Mouse (Mus musculus) cortical plate, adult 2 months (tissue): ENCODE results near the gene Hacl1.

Experiments
- CTCF ChIP-seq: fragments of 200-500 bp; IDR thresholded peaks from 2 replicates; pipeline ENCODE4 v1.5.1; 2011; ENCODE audit warnings: mild to moderate bottlenecking, control low read depth, low read length; ENCODE audit not compliant: insufficient read depth; ENCODE audit errors: extremely low read depth
- POLR2A ChIP-seq: fragments of 200-500 bp; IDR thresholded peaks from 2 replicates; pipeline ENCODE4 v1.6.1; 2011; ENCODE audit warnings: mild to moderate bottlenecking, low read length, control low read depth; ENCODE audit not compliant: insufficient read depth; ENCODE audit errors: extremely low read depth

- TF ChIP-seq POLR2A = no peak
- no peak for TF ChIP-seq CTCF
These were observed 44.6 kb upstream of the Hacl1 start for GRCm38 (mm10) chr14:31685680-31686079.
